Mouse (Mus musculus) heart, embryonic 15.5 days (tissue): ENCODE results near the gene Rnf10. TPM values are rescaled to one million over a fixed set of nuclear protein-coding genes. Genes with fewer than 3 reads are reported as not detected.

Source experiments
- ATAC-seq: fragments of 200-750 bp; cut with Nextera tagmentation; replicated peaks from 2 replicates; pipeline ENCODE4 v1.8.0; 2017; ENCODE audit warnings: low read depth, moderate TSS enrichment; ENCODE audit not compliant: insufficient number of reproducible peaks, insufficient read depth, low FRiP score
- H3K27ac ChIP-seq: fragments of 300-500 bp; sonication (generic); 2 replicates; pipeline ENCODE4 v1.5.1; 2015; ENCODE audit warnings: mild to moderate bottlenecking, inconsistent platforms
- H3K27me3 ChIP-seq: fragments of 300-500 bp; sonication (generic); 2 replicates; pipeline ENCODE4 v1.6.1; 2015; ENCODE audit warnings: inconsistent platforms
- H3K36me3 ChIP-seq: fragments of 300-500 bp; sonication (generic); 2 replicates; pipeline ENCODE4 v1.6.1; 2015; ENCODE audit warnings: mild to moderate bottlenecking, inconsistent platforms
- H3K4me1 ChIP-seq: fragments of 300-500 bp; sonication (generic); replicated peaks from 2 replicates; pipeline ENCODE4 v1.6.1; 2015; ENCODE audit warnings: inconsistent platforms
- H3K4me2 ChIP-seq: fragments of 300-500 bp; sonication (generic); 2 replicates; pipeline ENCODE4 v1.6.1; 2015; ENCODE audit warnings: inconsistent platforms, mild to moderate bottlenecking, moderate library complexity
- H3K4me3 ChIP-seq: fragments of 300-500 bp; sonication (generic); 2 replicates; pipeline ENCODE4 v1.5.1; 2015; ENCODE audit warnings: mild to moderate bottlenecking, inconsistent platforms
- H3K9ac ChIP-seq: fragments of 300-500 bp; sonication (generic); 2 replicates; pipeline ENCODE4 v1.6.1; 2015; ENCODE audit warnings: mild to moderate bottlenecking, inconsistent platforms
- H3K9me3 ChIP-seq: fragments of 300-500 bp; sonication (generic); replicated peaks from 2 replicates; pipeline ENCODE4 v1.6.1; 2016; ENCODE audit warnings: inconsistent platforms
- WGBS: fragments of 180-500 bp; shearing (Covaris S2); methylation state at CpG from one replicate; pipeline ENCODE4 v1.1.7; 2015; ENCODE audit warnings: mixed read lengths; 5-methylcytosine and 5-hydroxymethylcytosine counted together
- polyA plus RNA-seq: library from polyadenylated mRNA; unstranded; fragments of >200 nt; fragmentation: Nextera tagmentation; extraction: Ambion mirVana; gene quantifications from 2 replicates; pipeline ENCODE4 v1.2.1, GENCODE M21; 2015

Gene Rnf10
- polyA plus RNA-seq, 1 experiment from 2014 or later = 131 TPM

GRCm38 (mm10) chr5:115274771-115275170, 2.1 kb upstream of the Rnf10 start:
- no peak for ATAC-seq
- H3K27me3 ChIP-seq = no peaks in the 10 kb centered on the region
- no peak overlapping the region for H3K4me2 ChIP-seq
- H3K36me3 ChIP-seq = 0 out of 2 replicates have a peak, but pooled peaks cover 5% of the 10 kb centered on the region
- no peak overlapping the region for H3K9ac ChIP-seq
- H3K9me3 ChIP-seq = no peaks in the 10 kb centered on the region
- no peak overlapping the region for H3K27ac ChIP-seq
- WGBS = 86% methylated on average over 1 of the region's 1 CpGs
- H3K4me3 ChIP-seq = no peak overlapping the region
- peaks cover 27% of the 10 kb centered on the region for H3K4me1 ChIP-seq

GRCm38 (mm10) chr5:115274353-115274752, 1.7 kb upstream of the Rnf10 start:
- no peak for ATAC-seq
- WGBS = 59% methylated on average over 1 of the region's 1 CpGs
- Histone ChIP-seq H3K9ac (no peak overlapping the region), H3K4me3 (no peak overlapping the region), H3K4me2 (no peak overlapping the region), H3K36me3 (0 out of 2 replicates have a peak, but pooled peaks cover 8% of the 10 kb centered on the region), H3K27ac (no peak overlapping the region), H3K9me3 (no peaks in the 10 kb centered on the region), H3K4me1 (peaks cover 30% of the 10 kb centered on the region), H3K27me3 (no peaks in the 10 kb centered on the region)

GRCm38 (mm10) chr5:115273549-115274135, 944 bp upstream of the Rnf10 start:
- H3K9me3 ChIP-seq = no peaks in the 10 kb centered on the region
- no peaks in the 10 kb centered on the region for H3K27me3 ChIP-seq
- 70% methylated on average over 6 of the region's 6 CpGs for WGBS
- no peak overlapping the region; the same call in 1 of the 2 replicates for H3K4me3 ChIP-seq
- H3K4me1 ChIP-seq = peaks cover 35% of the 10 kb centered on the region
- no peak for ATAC-seq
- 0 out of 2 replicates have a peak, but pooled peaks cover 8% of the 10 kb centered on the region for H3K36me3 ChIP-seq
- H3K4me2 ChIP-seq = no peak overlapping the region
- H3K9ac ChIP-seq = 0 out of 2 replicates have a peak overlapping the region, but pooled peaks have one; percentile 99
- no peak overlapping the region; the same call in 1 of the 2 replicates for H3K27ac ChIP-seq

- Histone ChIP-seq H3K27ac (peak overlapping the region; percentile 76), H3K9me3 (no peaks in the 10 kb centered on the region), H3K27me3 (no peaks in the 10 kb centered on the region), H3K4me2 (peak overlapping the region; percentile 77), H3K4me1 (peaks cover 48% of the 10 kb centered on the region), H3K4me3 (peak overlapping the region; percentile 100), H3K36me3 (0 out of 2 replicates have a peak, but pooled peaks cover 8% of the 10 kb centered on the region), H3K9ac (peak overlapping the region; percentile 99)
- peak; percentile 36 for ATAC-seq
- under 1% methylated on average over 73 of the region's 77 CpGs for WGBS
Observed at GRCm38 (mm10) chr5:115271931-115272811, 527 bp downstream of the Rnf10 start.

- Histone ChIP-seq H3K9ac (no peak overlapping the region), H3K27ac (no peak overlapping the region), H3K4me1 (peaks cover 67% of the 10 kb centered on the region), H3K27me3 (no peaks in the 10 kb centered on the region), H3K4me2 (peak overlapping the region; percentile 77), H3K36me3 (0 out of 2 replicates have a peak, but pooled peaks cover 8% of the 10 kb centered on the region), H3K9me3 (no peaks in the 10 kb centered on the region), H3K4me3 (peak overlapping the region; percentile 100; the same call in 1 of the 2 replicates)
- no peak for ATAC-seq
- WGBS = 96% methylated on average over 1 of the region's 1 CpGs
Observed at GRCm38 (mm10) chr5:115269969-115270368, 2.7 kb downstream of the Rnf10 start.

- H3K9ac ChIP-seq = no peak overlapping the region
Observed at GRCm38 (mm10) chr5:115268266-115268665, 4.4 kb downstream of the Rnf10 start.

GRCm38 (mm10) chr5:115267469-115268045, 5.1 kb downstream of the Rnf10 start:
- Histone ChIP-seq H3K27ac (peak overlapping the region; percentile 45), H3K27me3 (no peaks in the 10 kb centered on the region), H3K4me1 (peaks cover 60% of the 10 kb centered on the region), H3K4me2 (peak overlapping the region; percentile 31), H3K36me3 (0 out of 2 replicates have a peak, but pooled peaks cover 8% of the 10 kb centered on the region), H3K4me3 (peak overlapping the region; percentile 1; the same call in 1 of the 2 replicates), H3K9me3 (no peaks in the 10 kb centered on the region), H3K9ac (no peak overlapping the region)
- no peak for ATAC-seq
- 31% methylated on average over 3 of the region's 3 CpGs for WGBS

More at GRCm38 (mm10) chr5:115268266-115268665, 4.4 kb downstream of the Rnf10 start:
- Histone ChIP-seq H3K27me3 (no peaks in the 10 kb centered on the region), H3K9me3 (no peaks in the 10 kb centered on the region), H3K36me3 (0 out of 2 replicates have a peak, but pooled peaks cover 8% of the 10 kb centered on the region), H3K4me3 (peak overlapping the region; percentile 8; the same call in 1 of the 2 replicates), H3K27ac (peak overlapping the region; percentile 65), H3K4me2 (peak overlapping the region; percentile 16; the same call in 1 of the 2 replicates), H3K4me1 (peaks cover 63% of the 10 kb centered on the region)
- WGBS = 44% methylated on average over 3 of the region's 3 CpGs
- no peak for ATAC-seq

GRCm38 (mm10) chr5:115266787-115267468, 5.8 kb downstream of the Rnf10 start:
- Histone ChIP-seq H3K4me3 (peak overlapping the region; percentile 1; the same call in 1 of the 2 replicates), H3K27me3 (no peaks in the 10 kb centered on the region), H3K9me3 (no peaks in the 10 kb centered on the region), H3K9ac (no peak overlapping the region), H3K27ac (peak overlapping the region; percentile 45), H3K36me3 (0 out of 2 replicates have a peak, but pooled peaks cover 8% of the 10 kb centered on the region), H3K4me2 (peak overlapping the region; percentile 31), H3K4me1 (peaks cover 60% of the 10 kb centered on the region)
- WGBS = 45% methylated on average over 8 of the region's 8 CpGs
- no peak for ATAC-seq

GRCm38 (mm10) chr5:115266340-115266739, 6.4 kb downstream of the Rnf10 start:
- Histone ChIP-seq H3K9ac (no peak overlapping the region), H3K4me1 (peaks cover 58% of the 10 kb centered on the region), H3K4me2 (peak overlapping the region; percentile 7; the same call in 1 of the 2 replicates), H3K27ac (peak overlapping the region; percentile 18; the same call in 1 of the 2 replicates), H3K4me3 (no peak overlapping the region), H3K36me3 (0 out of 2 replicates have a peak, but pooled peaks cover 8% of the 10 kb centered on the region), H3K27me3 (no peaks in the 10 kb centered on the region), H3K9me3 (no peaks in the 10 kb centered on the region)
- no peak for ATAC-seq
- WGBS = 80% methylated on average over 5 of the region's 5 CpGs

- Histone ChIP-seq H3K9me3 (no peaks in the 10 kb centered on the region), H3K27me3 (no peaks in the 10 kb centered on the region), H3K4me1 (peaks cover 25% of the 10 kb centered on the region), H3K9ac (no peak overlapping the region), H3K27ac (no peak overlapping the region), H3K4me2 (no peak overlapping the region), H3K4me3 (no peak overlapping the region), H3K36me3 (peaks cover 23% of the 10 kb centered on the region)
- no peak for ATAC-seq
- 84% methylated on average over 14 of the region's 14 CpGs for WGBS
Observed at GRCm38 (mm10) chr5:115262502-115263291, 10.0 kb downstream of the Rnf10 start.
